Mouse (Mus musculus) heart, postnatal 0 days (tissue): ENCODE measurements around the gene Smo. TPM values are rescaled to one million over a fixed set of nuclear protein-coding genes. Genes with fewer than 3 reads are reported as not detected.

Experiments used
- ATAC-seq: fragments of 200-750 bp; cut with Nextera tagmentation; 2 replicates; pipeline ENCODE4 v1.8.0; 2017; ENCODE audit warnings: low read depth, moderate number of reproducible peaks, moderate library complexity; ENCODE audit not compliant: insufficient read depth
- DNase-seq: peaks from one replicate; pipeline ENCODE4 v3.0.0-alpha.2; 2016; ENCODE audit warnings: low spot score
- H3K27ac ChIP-seq: fragments of 300-500 bp; sonication (generic); 2 replicates; pipeline ENCODE4 v1.5.1; 2014; ENCODE audit warnings: low read depth, mild to moderate bottlenecking
- H3K27me3 ChIP-seq: fragments of 300-500 bp; sonication (generic); 2 replicates; pipeline ENCODE4 v1.6.1; 2014; ENCODE audit warnings: low read length, mixed read lengths; ENCODE audit not compliant: control insufficient read depth, insufficient read depth
- H3K36me3 ChIP-seq: fragments of 300-500 bp; sonication (generic); replicated peaks from 2 replicates; pipeline ENCODE4 v1.6.1; 2014; ENCODE audit warnings: low read length, mixed read lengths; ENCODE audit not compliant: control insufficient read depth, insufficient read depth
- H3K4me1 ChIP-seq: fragments of 300-500 bp; sonication (generic); 2 replicates; pipeline ENCODE4 v1.6.1; 2014; ENCODE audit warnings: antibody characterized with exemption; ENCODE audit not compliant: control insufficient read depth, insufficient read depth
- H3K4me2 ChIP-seq: fragments of 300-500 bp; sonication (generic); 2 replicates; pipeline ENCODE4 v1.6.1; 2014; ENCODE audit warnings: low read depth, mild to moderate bottlenecking, low read length, moderate library complexity
- H3K4me3 ChIP-seq: fragments of 300-500 bp; sonication (generic); 2 replicates; pipeline ENCODE4 v1.5.1; 2014; ENCODE audit warnings: low read depth, low read length
- H3K9ac ChIP-seq: fragments of 300-500 bp; sonication (generic); replicated peaks from 2 replicates; pipeline ENCODE4 v1.6.1; 2014; ENCODE audit warnings: low read depth, low read length, mixed read lengths
- H3K9me3 ChIP-seq: fragments of 300-500 bp; sonication (generic); replicated peaks from 2 replicates; pipeline ENCODE4 v1.6.1; 2016; ENCODE audit warnings: low read length; ENCODE audit not compliant: control insufficient read depth
- CTCF ChIP-seq: IDR thresholded peaks from 2 replicates; pipeline ENCODE4 v1.5.1; 2016; ENCODE audit warnings: antibody characterized with exemption, control low read depth, low read depth
- EP300 ChIP-seq: IDR thresholded peaks from 2 replicates; pipeline ENCODE4 v1.6.1; 2016; ENCODE audit warnings: antibody characterized with exemption, low read depth
- WGBS: fragments of 180-500 bp; shearing (Covaris S2); extraction: QIAGEN DNeasy Blood & Tissue Kit; methylation state at CpG from one replicate; pipeline ENCODE4 v1.1.7; 2014; 5-methylcytosine and 5-hydroxymethylcytosine counted together
- polyA plus RNA-seq: library from polyadenylated mRNA; unstranded; fragments of >200 nt; fragmentation: Nextera tagmentation; extraction: Ambion mirVana; gene quantifications from 2 replicates; pipeline ENCODE4 v1.2.1, GENCODE M21; 2015
- total RNA-seq: library from RNA; depleted of rRNA; stranded (reverse); fragments of >200 nt; gene quantifications from 2 replicates; pipeline ENCODE4 v1.2.3, GENCODE M21; 2014; ENCODE audit warnings: low replicate concordance

Gene Smo
- total and polyA plus RNA-seq, 2 experiments from 2014 or later = 7.1 to 50.9 TPM

DNA sequence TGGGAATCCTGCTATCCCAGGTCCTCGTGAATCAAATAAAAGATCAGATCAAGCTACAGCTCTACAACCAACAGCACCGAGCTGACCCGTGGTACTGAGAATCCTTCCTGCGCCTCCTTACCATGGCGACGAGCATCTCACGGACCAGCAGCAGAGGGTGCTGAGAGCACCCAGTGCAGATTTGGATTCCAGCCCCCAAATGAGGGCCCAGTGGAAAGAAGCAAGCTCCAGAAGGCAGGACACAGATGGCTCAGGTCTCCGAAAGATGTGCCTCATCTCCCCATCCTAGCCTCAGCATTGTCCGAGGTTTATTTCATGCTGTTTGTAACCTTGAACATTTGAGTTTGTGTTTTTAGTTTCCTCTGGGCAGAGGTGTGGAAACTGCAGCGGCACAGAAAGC, 17.8 kb upstream of the Smo start:
- no peaks in the 10 kb centered on the region for H3K4me1 ChIP-seq
- no peak for TF ChIP-seq CTCF
- H3K4me3 ChIP-seq = 0 out of 2 replicates have a peak overlapping the region, but pooled peaks have one; percentile 47
- no peaks in the 10 kb centered on the region for H3K9me3 ChIP-seq
- peak overlapping the region; percentile 69 for H3K4me2 ChIP-seq
- ATAC-seq = no peak
- no peak overlapping the region for H3K27ac ChIP-seq
- no peak overlapping the region for H3K9ac ChIP-seq
- DNase-seq = no peak
- H3K27me3 ChIP-seq = 0 out of 2 replicates have a peak, but pooled peaks cover 4% of the 10 kb centered on the region
- WGBS = 58% methylated on average over 10 of the region's 10 CpGs
- no peaks in the 10 kb centered on the region for H3K36me3 ChIP-seq

GRCm38 (mm10) chr6:29717952-29718521, 17.3 kb upstream of the Smo start:
- TF ChIP-seq CTCF (no peak), EP300 (no peak)
- WGBS = 32% methylated on average over 14 of the region's 14 CpGs
- Histone ChIP-seq H3K9ac (no peak overlapping the region), H3K4me1 (no peaks in the 10 kb centered on the region), H3K36me3 (no peaks in the 10 kb centered on the region), H3K9me3 (no peaks in the 10 kb centered on the region), H3K27me3 (0 out of 2 replicates have a peak, but pooled peaks cover 4% of the 10 kb centered on the region), H3K4me2 (peak overlapping the region; percentile 69), H3K4me3 (peak overlapping the region; percentile 47), H3K27ac (no peak overlapping the region)
- DNase-seq (peak; percentile 39), ATAC-seq (peak; percentile 49; the same call in 1 of the 2 replicates)

GRCm38 (mm10) chr6:29718894-29719329, 16.4 kb upstream of the Smo start:
- no peaks in the 10 kb centered on the region for H3K4me1 ChIP-seq
- H3K36me3 ChIP-seq = no peaks in the 10 kb centered on the region
- H3K4me3 ChIP-seq = peak overlapping the region; percentile 47
- TF ChIP-seq CTCF (no peak), EP300 (no peak)
- 5% methylated on average over 15 of the region's 15 CpGs for WGBS
- ATAC-seq (peak; percentile 66), DNase-seq (peak; percentile 34)
- H3K4me2 ChIP-seq = peak overlapping the region; percentile 69
- no peak overlapping the region for H3K27ac ChIP-seq
- H3K27me3 ChIP-seq = 0 out of 2 replicates have a peak, but pooled peaks cover 4% of the 10 kb centered on the region
- H3K9me3 ChIP-seq = no peaks in the 10 kb centered on the region
- H3K9ac ChIP-seq = peak overlapping the region; percentile 58

- 54% methylated on average over 2 of the region's 2 CpGs for WGBS
- TF ChIP-seq EP300 (no peak), CTCF (no peak)
- DNase-seq (no peak), ATAC-seq (no peak)
- Histone ChIP-seq H3K4me1 (no peaks in the 10 kb centered on the region), H3K9ac (no peak overlapping the region), H3K27ac (no peak overlapping the region), H3K4me3 (no peak overlapping the region), H3K4me2 (no peak overlapping the region), H3K27me3 (0 out of 2 replicates have a peak, but pooled peaks cover 4% of the 10 kb centered on the region), H3K9me3 (no peaks in the 10 kb centered on the region), H3K36me3 (no peaks in the 10 kb centered on the region)
Observed at GRCm38 (mm10) chr6:29721890-29722289, 13.4 kb upstream of the Smo start.

DNA sequence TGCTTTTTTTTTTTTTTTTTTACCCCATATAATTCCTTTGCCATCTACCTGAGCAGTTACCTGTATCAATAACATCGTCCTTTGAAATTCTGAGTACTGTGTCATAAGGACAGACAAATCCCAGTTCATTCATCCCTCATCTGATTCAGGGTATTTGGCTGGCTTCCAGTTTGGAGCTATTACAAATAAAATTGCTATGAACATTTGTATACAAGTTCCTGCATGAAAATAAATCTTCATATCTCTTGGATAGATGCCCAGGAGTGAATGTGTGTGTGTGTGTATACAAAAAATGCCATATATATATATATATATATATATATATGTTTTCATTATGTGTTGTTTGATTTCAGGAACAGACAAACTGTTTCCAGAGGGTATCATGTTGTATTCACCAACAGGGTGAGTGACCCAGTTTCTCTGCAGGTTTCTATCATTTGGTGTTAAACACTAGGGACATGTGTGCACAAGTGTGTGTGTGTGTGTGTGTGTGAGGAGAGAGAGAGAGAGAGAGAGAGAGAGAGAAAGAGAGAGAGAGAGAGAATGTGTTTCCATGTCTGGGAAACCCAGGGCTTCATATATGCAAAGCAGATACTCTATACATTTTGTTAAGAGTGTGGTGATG, 8.6 kb upstream of the Smo start:
- no peak overlapping the region for H3K4me2 ChIP-seq
- H3K27me3 ChIP-seq = no peaks in the 10 kb centered on the region
- no peak overlapping the region for H3K9ac ChIP-seq
- H3K4me1 ChIP-seq = no peaks in the 10 kb centered on the region
- DNase-seq = no peak
- no peak for TF ChIP-seq CTCF
- no peak for TF ChIP-seq EP300
- H3K9me3 ChIP-seq = no peaks in the 10 kb centered on the region
- ATAC-seq = no peak
- 53% methylated on average over 1 of the region's 1 CpGs for WGBS
- H3K36me3 ChIP-seq = no peaks in the 10 kb centered on the region
- no peak overlapping the region for H3K27ac ChIP-seq
- H3K4me3 ChIP-seq = no peak overlapping the region
